Mouse (Mus musculus): ENCODE measurements around the gene Rcsd1. TPM values are rescaled to one million over a fixed set of nuclear protein-coding genes. Genes with fewer than 3 reads are reported as not detected.

The Rcsd1 gene
- total RNA-seq, 4 experiments from 2014 or later: 5.5 to 8.2 (median 7.3) TPM

Small RNAs within 50 kb of the gene (microRNA-seq; reads per million reads assigned to microRNA genes)
- 0 reads per million in 2 experiments for gene Gm44458

Other genes with a start within 250 kb of the Rcsd1 start
- gene Dcaf6, start 249.3 kb downstream of the Rcsd1 start, total RNA-seq (2022): 10 to 100 TPM; 74.9 to 96.5 (median 84.4) TPM
- 100 to 1,000 TPM in 3 of 4 experiments, 10 to 100 TPM in 1; 99.1 to 113 (median 105) TPM for gene Mpc2, start 249.1 kb downstream of the Rcsd1 start, total RNA-seq (2022)
- gene Adcy10, start 224.6 kb downstream of the Rcsd1 start, total RNA-seq (2022): under 1 TPM; 0.27 to 0.68 (median 0.41) TPM
- 10 to 100 TPM; 25.9 to 34.9 (median 28.8) TPM for gene Mpzl1, start 75.2 kb downstream of the Rcsd1 start, total RNA-seq (2022)
- 10 to 100 TPM; 32.5 to 44.4 (median 38.7) TPM for gene Creg1, start 54.0 kb upstream of the Rcsd1 start, total RNA-seq (2022)
- gene Cd247, start 78.9 kb upstream of the Rcsd1 start, total RNA-seq (2022): not detected